Mouse (Mus musculus) cortical plate, adult 2 months (tissue): Measurements from ENCODE around the gene Naip1.

Source experiments
- CTCF ChIP-seq: fragments of 200-500 bp; IDR thresholded peaks from 2 replicates; pipeline ENCODE4 v1.5.1; 2011; ENCODE audit warnings: mild to moderate bottlenecking, control low read depth, low read length; ENCODE audit not compliant: insufficient read depth; ENCODE audit errors: extremely low read depth
- POLR2A ChIP-seq: fragments of 200-500 bp; IDR thresholded peaks from 2 replicates; pipeline ENCODE4 v1.6.1; 2011; ENCODE audit warnings: mild to moderate bottlenecking, low read length, control low read depth; ENCODE audit not compliant: insufficient read depth; ENCODE audit errors: extremely low read depth

- no peak for TF ChIP-seq POLR2A
- no peak for TF ChIP-seq CTCF
Observed at GRCm38 (mm10) chr13:100409181-100409580, 43.5 kb downstream of the Naip1 start.
